In genomic region chr10:83644865-83645715, GRCm38 (mm10) we compare ENCODE assay signal across 9 mouse cellular contexts. TPM values are rescaled to one million over a fixed set of nuclear protein-coding genes. Genes with fewer than 3 reads are reported as not detected.
DNase-seq lines count a peak whose midpoint lies in the region; ATAC-seq lines count a peak whose summit lies in the region.
"Had no signal": no experiment of that assay in that cellular context is flagged by ENCODE, and none has a peak within 500 bp of the region (broad histone marks: within the 10 kb centered on the region; RNA-seq: fewer than 3 reads in every experiment).

No protein-coding gene starts in this region.

- peak overlapping the region; percentile 43 for H3K9ac ChIP-seq in forebrain, embryonic 14.5 days (ENCODE audit: low read length)
- no peak overlapping the region for H3K9ac ChIP-seq in intestine, embryonic 15.5 days
- no peak overlapping the region for H3K9ac ChIP-seq in kidney, embryonic 14.5 days (ENCODE audit: low read depth, low read length)

- no peak overlapping the region for H3K4me3 ChIP-seq in forebrain, embryonic 14.5 days (ENCODE audit: low read depth, low read length)
- H3K4me3 ChIP-seq in intestine, embryonic 15.5 days (replicated peaks): no peak overlapping the region
- H3K4me3 ChIP-seq in midbrain, embryonic 10.5 days: peak overlapping the region; percentile 16; the same call in 1 of the 2 replicates
- no peak overlapping the region for H3K4me3 ChIP-seq in kidney, embryonic 14.5 days (ENCODE audit: low read length)

- no peaks in the 10 kb centered on the region for H3K36me3 ChIP-seq in forebrain, embryonic 14.5 days (ENCODE audit: control insufficient read depth, insufficient read depth, low read length)
- no peaks in the 10 kb centered on the region for H3K36me3 ChIP-seq in intestine, embryonic 15.5 days
- no peaks in the 10 kb centered on the region for H3K36me3 ChIP-seq in midbrain, embryonic 10.5 days
- no peaks in the 10 kb centered on the region for H3K36me3 ChIP-seq in kidney, embryonic 14.5 days (ENCODE audit: control insufficient read depth, insufficient read depth, low read length)

- no peak for ATAC-seq in forebrain, embryonic 14.5 days
- peak; percentile 60 for ATAC-seq in intestine, embryonic 15.5 days
- no peak for ATAC-seq in kidney, embryonic 14.5 days (ENCODE audit: low FRiP score, low TSS enrichment)

- no peaks in the 10 kb centered on the region for H3K27me3 ChIP-seq in forebrain, embryonic 14.5 days (replicated peaks; ENCODE audit: control insufficient read depth, insufficient read depth, low read length)
- H3K27me3 ChIP-seq in intestine, embryonic 15.5 days (replicated peaks): no peaks in the 10 kb centered on the region
- no peaks in the 10 kb centered on the region for H3K27me3 ChIP-seq in midbrain, embryonic 10.5 days (ENCODE audit: low read depth, poor library complexity, severe bottlenecking)
- H3K27me3 ChIP-seq in kidney, embryonic 14.5 days (ENCODE audit: control insufficient read depth, insufficient read depth, low read length): no peaks in the 10 kb centered on the region
- H3K27me3 ChIP-seq: CH12.LX had no signal

- 0 out of 2 replicates have a peak overlapping the region, but pooled peaks have one; percentile 12 for H3K4me2 ChIP-seq in forebrain, embryonic 14.5 days (ENCODE audit: low read length)
- H3K4me2 ChIP-seq in intestine, embryonic 15.5 days (replicated peaks): peak overlapping the region; percentile 38
- no peak overlapping the region for H3K4me2 ChIP-seq in kidney, embryonic 14.5 days (replicated peaks; ENCODE audit: low read depth, low read length)

- H3K27ac ChIP-seq in forebrain, embryonic 14.5 days (ENCODE audit: low read depth, low read length): peak overlapping the region; percentile 44
- peak overlapping the region; percentile 83 for H3K27ac ChIP-seq in intestine, embryonic 15.5 days
- peak overlapping the region; percentile 73 for H3K27ac ChIP-seq in midbrain, embryonic 10.5 days (replicated peaks)
- no peak overlapping the region for H3K27ac ChIP-seq in kidney, embryonic 14.5 days (ENCODE audit: low read depth, low read length)

- 59% methylated on average over 16 of the region's 16 CpGs for WGBS in forebrain, embryonic 14.5 days
- WGBS in intestine, embryonic 15.5 days: 49% methylated on average over 16 of the region's 16 CpGs
- 71% methylated on average over 16 of the region's 16 CpGs for WGBS in midbrain, embryonic 10.5 days
- 66% methylated on average over 16 of the region's 16 CpGs for WGBS in kidney, embryonic 14.5 days

- peak; percentile 36 for DNase-seq in embryo, embryonic 10 days (ENCODE audit: low spot score)
- no peak for DNase-seq in embryo, embryonic 11 days
- peak; percentile 45 for DNase-seq in adrenal gland, adult 8-10 months
- peak; percentile 4 for DNase-seq in forebrain, embryonic 14.5 days (ENCODE audit: low spot score)
- DNase-seq in midbrain, embryonic 10.5 days (ENCODE audit: low spot score): no peak
- DNase-seq in thymus, postnatal 10 days (ENCODE audit: low spot score in 2 of 2): no peak

- no peaks in the 10 kb centered on the region for H3K9me3 ChIP-seq in forebrain, embryonic 14.5 days (replicated peaks; ENCODE audit: control insufficient read depth, low read length)
- H3K9me3 ChIP-seq in intestine, embryonic 15.5 days: no peaks in the 10 kb centered on the region
- H3K9me3 ChIP-seq in midbrain, embryonic 10.5 days (replicated peaks): no peaks in the 10 kb centered on the region
- no peaks in the 10 kb centered on the region for H3K9me3 ChIP-seq in kidney, embryonic 14.5 days (ENCODE audit: control insufficient read depth, low read length)

- H3K4me1 ChIP-seq in forebrain, embryonic 14.5 days (ENCODE audit: control insufficient read depth, insufficient read depth, low read length): peaks cover 8% of the 10 kb centered on the region
- H3K4me1 ChIP-seq in intestine, embryonic 15.5 days (replicated peaks): peaks cover 17% of the 10 kb centered on the region
- H3K4me1 ChIP-seq in midbrain, embryonic 10.5 days: peaks cover 51% of the 10 kb centered on the region
- H3K4me1 ChIP-seq in kidney, embryonic 14.5 days (ENCODE audit: control insufficient read depth, insufficient read depth, low read length): peaks cover 14% of the 10 kb centered on the region; the same call in 1 of the 2 replicates

RNA-seq across cellular contexts. Expression of gene Appl2, which starts 3.4 kb away (rescaled TPM):
- total RNA-seq in adrenal gland, adult 8-10 months (2022): 100 to 1,000 TPM in 3 of 4 experiments, 10 to 100 TPM in 1; 86.1 to 199 (median 103) TPM
- polyA plus RNA-seq in forebrain, embryonic 14.5 days (2014; fragmentation: Nextera tagmentation; extraction: Ambion mirVana): 20.2 and 23.2 TPM in 2 replicates
- polyA plus RNA-seq in intestine, embryonic 15.5 days (2015; fragmentation: Nextera tagmentation; extraction: Ambion mirVana): 46.0 and 49.1 TPM in 2 replicates
- polyA plus RNA-seq in midbrain, embryonic 10.5 days (2016; fragmentation: Nextera tagmentation; extraction: Ambion mirVana): 30.8 and 37.0 TPM in 2 replicates
- 16.8 and 40.2 TPM in 2 replicates for polyA plus RNA-seq in kidney, embryonic 14.5 days (2014; fragmentation: Nextera tagmentation; extraction: Ambion mirVana)

Comparison
In these comparisons a context has a peak if more than half of its experiments do, and no peak if none do; other contexts are left out.
1. DNase-seq: peak in embryo, embryonic 10 days (single experiment), adrenal gland, adult 8-10 months (single experiment) and forebrain, embryonic 14.5 days (single experiment); none in embryo, embryonic 11 days (single experiment), midbrain, embryonic 10.5 days (single experiment) and thymus, postnatal 10 days (0 of 2).